Mouse (Mus musculus): ENCODE measurements at regions not wholly inside any gene's neighbourhood (a gene's known extent, or its start where the extent isn't known, plus 50 kb on each side); places are given as distances from the start of the nearest gene placed in this dataset.

GRCm38 (mm10) chr19:57541693-57542314 lies 69.0 kb upstream of the Atrnl1 start:
- H3K9me3 ChIP-seq (replicated peaks; ENCODE audit: control insufficient read depth, low read length): no peaks in the 10 kb centered on the region
- ATAC-seq (no peak), DNase-seq (ENCODE audit: low spot score) (no peak)
- no peak overlapping the region for H3K4me2 ChIP-seq (ENCODE audit: low read length)
- 86% methylated on average over 8 of the region's 8 CpGs for WGBS
- no peak overlapping the region for H3K4me3 ChIP-seq (ENCODE audit: low read depth, low read length)
- H3K9ac ChIP-seq (ENCODE audit: low read length): no peak overlapping the region
- peaks cover 17% of the 10 kb centered on the region for H3K4me1 ChIP-seq (ENCODE audit: control insufficient read depth, insufficient read depth, low read length)
- H3K27ac ChIP-seq (ENCODE audit: low read depth, low read length): no peak overlapping the region
- no peaks in the 10 kb centered on the region for H3K27me3 ChIP-seq (replicated peaks; ENCODE audit: control insufficient read depth, insufficient read depth, low read length)
- H3K36me3 ChIP-seq (ENCODE audit: control insufficient read depth, insufficient read depth, low read length): no peaks in the 10 kb centered on the region

- H3K4me3 ChIP-seq (ENCODE audit: low read depth, low read length): no peak overlapping the region
- DNase-seq (ENCODE audit: low spot score): no peak
- no peak overlapping the region for H3K4me2 ChIP-seq (ENCODE audit: low read length)
- H3K9me3 ChIP-seq (replicated peaks; ENCODE audit: control insufficient read depth, low read length): no peaks in the 10 kb centered on the region
- H3K4me1 ChIP-seq (ENCODE audit: control insufficient read depth, insufficient read depth, low read length): peaks cover 17% of the 10 kb centered on the region
- no peak overlapping the region for H3K27ac ChIP-seq (ENCODE audit: low read depth, low read length)
- H3K9ac ChIP-seq (ENCODE audit: low read length): no peak overlapping the region
- no peaks in the 10 kb centered on the region for H3K27me3 ChIP-seq (replicated peaks; ENCODE audit: control insufficient read depth, insufficient read depth, low read length)
- WGBS: 93% methylated on average over 5 of the region's 5 CpGs
- H3K36me3 ChIP-seq (ENCODE audit: control insufficient read depth, insufficient read depth, low read length): no peaks in the 10 kb centered on the region
- ATAC-seq: no peak
These were observed 68.3 kb upstream of the Atrnl1 start for GRCm38 (mm10) chr19:57542506-57542905.

GRCm38 (mm10) chr19:57543681-57544214 lies 67.1 kb upstream of the Atrnl1 start:
- Histone ChIP-seq H3K4me3 (ENCODE audit: low read depth, low read length) (no peak overlapping the region), H3K4me1 (ENCODE audit: control insufficient read depth, insufficient read depth, low read length) (peaks cover 13% of the 10 kb centered on the region), H3K27ac (ENCODE audit: low read depth, low read length) (peak overlapping the region; percentile 52; the same call in 1 of the 2 replicates), H3K4me2 (ENCODE audit: low read length) (peak overlapping the region; percentile 43), H3K9me3 (replicated peaks; ENCODE audit: control insufficient read depth, low read length) (no peaks in the 10 kb centered on the region), H3K27me3 (replicated peaks; ENCODE audit: control insufficient read depth, insufficient read depth, low read length) (no peaks in the 10 kb centered on the region), H3K9ac (ENCODE audit: low read length) (peak overlapping the region; percentile 43; the same call in 1 of the 2 replicates), H3K36me3 (ENCODE audit: control insufficient read depth, insufficient read depth, low read length) (no peaks in the 10 kb centered on the region)
- peak; percentile 69 for DNase-seq (ENCODE audit: low spot score)
- ATAC-seq: peak; percentile 75; the same call in 1 of the 2 replicates
- 9% methylated on average over 13 of the region's 13 CpGs for WGBS

GRCm38 (mm10) chr19:57544229-57544879 lies 66.5 kb upstream of the Atrnl1 start:
- no peak overlapping the region for H3K9ac ChIP-seq (ENCODE audit: low read length)

GRCm38 (mm10) chr19:57545071-57545470 lies 65.8 kb upstream of the Atrnl1 start:
- WGBS: 64% methylated on average over 2 of the region's 2 CpGs
- H3K27ac ChIP-seq (ENCODE audit: low read depth, low read length): no peak overlapping the region

More at GRCm38 (mm10) chr19:57544229-57544879, 66.5 kb upstream of the Atrnl1 start:
- H3K4me1 ChIP-seq (ENCODE audit: control insufficient read depth, insufficient read depth, low read length): peaks cover 13% of the 10 kb centered on the region
- peak overlapping the region; percentile 43 for H3K4me2 ChIP-seq (ENCODE audit: low read length)
- H3K36me3 ChIP-seq (ENCODE audit: control insufficient read depth, insufficient read depth, low read length): no peaks in the 10 kb centered on the region
- peak; percentile 62; the same call in 1 of the 2 replicates for ATAC-seq
- peak; percentile 62 for DNase-seq (ENCODE audit: low spot score)
- no peaks in the 10 kb centered on the region for H3K27me3 ChIP-seq (replicated peaks; ENCODE audit: control insufficient read depth, insufficient read depth, low read length)
- 23% methylated on average over 17 of the region's 17 CpGs for WGBS
- H3K9me3 ChIP-seq (replicated peaks; ENCODE audit: control insufficient read depth, low read length): no peaks in the 10 kb centered on the region
- H3K27ac ChIP-seq (ENCODE audit: low read depth, low read length): peak overlapping the region; percentile 52; the same call in 1 of the 2 replicates
- H3K4me3 ChIP-seq (ENCODE audit: low read depth, low read length): no peak overlapping the region

GRCm38 (mm10) chr19:57546039-57546438 lies 64.8 kb upstream of the Atrnl1 start:
- ATAC-seq: no peak
- H3K4me1 ChIP-seq (ENCODE audit: control insufficient read depth, insufficient read depth, low read length): peaks cover 13% of the 10 kb centered on the region
- no peak overlapping the region for H3K9ac ChIP-seq (ENCODE audit: low read length)
- 75% methylated on average over 2 of the region's 2 CpGs for WGBS
- H3K36me3 ChIP-seq (ENCODE audit: control insufficient read depth, insufficient read depth, low read length): no peaks in the 10 kb centered on the region
- H3K9me3 ChIP-seq (replicated peaks; ENCODE audit: control insufficient read depth, low read length): no peaks in the 10 kb centered on the region
- no peaks in the 10 kb centered on the region for H3K27me3 ChIP-seq (replicated peaks; ENCODE audit: control insufficient read depth, insufficient read depth, low read length)
- H3K27ac ChIP-seq (ENCODE audit: low read depth, low read length): no peak overlapping the region
- H3K4me3 ChIP-seq (ENCODE audit: low read depth, low read length): no peak overlapping the region
- no peak for DNase-seq (ENCODE audit: low spot score)
- H3K4me2 ChIP-seq (ENCODE audit: low read length): no peak overlapping the region

More at GRCm38 (mm10) chr19:57545071-57545470, 65.8 kb upstream of the Atrnl1 start:
- Histone ChIP-seq H3K36me3 (ENCODE audit: control insufficient read depth, insufficient read depth, low read length) (no peaks in the 10 kb centered on the region), H3K4me1 (ENCODE audit: control insufficient read depth, insufficient read depth, low read length) (peaks cover 13% of the 10 kb centered on the region), H3K9me3 (replicated peaks; ENCODE audit: control insufficient read depth, low read length) (no peaks in the 10 kb centered on the region), H3K9ac (ENCODE audit: low read length) (no peak overlapping the region), H3K27me3 (replicated peaks; ENCODE audit: control insufficient read depth, insufficient read depth, low read length) (no peaks in the 10 kb centered on the region), H3K4me3 (ENCODE audit: low read depth, low read length) (no peak overlapping the region), H3K4me2 (ENCODE audit: low read length) (no peak overlapping the region)
- ATAC-seq: no peak
- no peak for DNase-seq (ENCODE audit: low spot score)

- H3K4me1 ChIP-seq (ENCODE audit: control insufficient read depth, insufficient read depth, low read length): peaks cover 13% of the 10 kb centered on the region
- no peak overlapping the region for H3K4me2 ChIP-seq (ENCODE audit: low read length)
- no peaks in the 10 kb centered on the region for H3K9me3 ChIP-seq (replicated peaks; ENCODE audit: control insufficient read depth, low read length)
- WGBS: 87% methylated on average over 10 of the region's 10 CpGs
- no peaks in the 10 kb centered on the region for H3K36me3 ChIP-seq (ENCODE audit: control insufficient read depth, insufficient read depth, low read length)
- no peak overlapping the region for H3K4me3 ChIP-seq (ENCODE audit: low read depth, low read length)
- ATAC-seq (no peak), DNase-seq (ENCODE audit: low spot score) (no peak)
- no peak overlapping the region for H3K27ac ChIP-seq (ENCODE audit: low read depth, low read length)
- no peak overlapping the region for H3K9ac ChIP-seq (ENCODE audit: low read length)
- H3K27me3 ChIP-seq (replicated peaks; ENCODE audit: control insufficient read depth, insufficient read depth, low read length): no peaks in the 10 kb centered on the region
These were observed 64.3 kb upstream of the Atrnl1 start for GRCm38 (mm10) chr19:57546519-57546918.

GRCm38 (mm10) chr19:57548093-57548492 lies 62.7 kb upstream of the Atrnl1 start:
- no peak overlapping the region for H3K4me2 ChIP-seq (ENCODE audit: low read length)
- H3K9ac ChIP-seq (ENCODE audit: low read length): no peak overlapping the region
- peaks cover 13% of the 10 kb centered on the region for H3K4me1 ChIP-seq (ENCODE audit: control insufficient read depth, insufficient read depth, low read length)
- WGBS: 95% methylated on average over 11 of the region's 11 CpGs
- H3K4me3 ChIP-seq (ENCODE audit: low read depth, low read length): no peak overlapping the region
- H3K36me3 ChIP-seq (ENCODE audit: control insufficient read depth, insufficient read depth, low read length): no peaks in the 10 kb centered on the region
- H3K9me3 ChIP-seq (replicated peaks; ENCODE audit: control insufficient read depth, low read length): no peaks in the 10 kb centered on the region
- H3K27me3 ChIP-seq (replicated peaks; ENCODE audit: control insufficient read depth, insufficient read depth, low read length): no peaks in the 10 kb centered on the region
- DNase-seq (ENCODE audit: low spot score) (no peak), ATAC-seq (no peak)
- H3K27ac ChIP-seq (ENCODE audit: low read depth, low read length): no peak overlapping the region

GRCm38 (mm10) chr19:57548661-57549060 lies 62.2 kb upstream of the Atrnl1 start:
- ATAC-seq: no peak
- Histone ChIP-seq H3K4me2 (ENCODE audit: low read length) (no peak overlapping the region), H3K9me3 (replicated peaks; ENCODE audit: control insufficient read depth, low read length) (no peaks in the 10 kb centered on the region), H3K4me3 (ENCODE audit: low read depth, low read length) (no peak overlapping the region), H3K9ac (ENCODE audit: low read length) (no peak overlapping the region), H3K36me3 (ENCODE audit: control insufficient read depth, insufficient read depth, low read length) (no peaks in the 10 kb centered on the region), H3K4me1 (ENCODE audit: control insufficient read depth, insufficient read depth, low read length) (peaks cover 9% of the 10 kb centered on the region), H3K27ac (ENCODE audit: low read depth, low read length) (no peak overlapping the region), H3K27me3 (replicated peaks; ENCODE audit: control insufficient read depth, insufficient read depth, low read length) (no peaks in the 10 kb centered on the region)
- 85% methylated on average over 11 of the region's 11 CpGs for WGBS
- DNase-seq (ENCODE audit: low spot score): no peak

Measured in forebrain, embryonic 14.5 days (tissue).